Mouse (Mus musculus) A20 (cell line): ENCODE measurements around the gene B3gnt3.

Experiments
- DNase-seq: peaks from one replicate; pipeline ENCODE4 v3.0.0-alpha.2; 2011; ENCODE audit warnings: low read depth, low spot score

The B3gnt3 gene

GRCm38 (mm10) chr8:71678216-71678615 lies 23.4 kb downstream of the B3gnt3 start:
- DNase-seq: no peak

- no peak for DNase-seq
These were observed 24.0 kb downstream of the B3gnt3 start for GRCm38 (mm10) chr8:71677555-71677954.

- DNase-seq: no peak
These were observed 24.8 kb downstream of the B3gnt3 start for GRCm38 (mm10) chr8:71676803-71677202.

- DNase-seq: peak; percentile 87
These were observed 25.4 kb downstream of the B3gnt3 start, which contains the start of gene Jak3 for GRCm38 (mm10) chr8:71676020-71676741. Gene Jak3, plus strand, starts transcription at chr8:71676296.

- DNase-seq: no peak
These were observed 26.1 kb downstream of the B3gnt3 start for GRCm38 (mm10) chr8:71675456-71676019.

- no peak for DNase-seq
These were observed 27.5 kb downstream of the B3gnt3 start for GRCm38 (mm10) chr8:71674071-71674470.

- DNase-seq: no peak
These were observed 29.3 kb downstream of the B3gnt3 start for GRCm38 (mm10) chr8:71672168-71672735.

GRCm38 (mm10) chr8:71671549-71671965 lies 30.0 kb downstream of the B3gnt3 start, which contains the start of gene Unc13a:
Gene Unc13a, minus strand, starts transcription at chr8:71671757.
- DNase-seq: peak; percentile 90

- peak; percentile 68 for DNase-seq
These were observed 30.7 kb downstream of the B3gnt3 start for GRCm38 (mm10) chr8:71670621-71671548.

- no peak for DNase-seq
These were observed 31.4 kb downstream of the B3gnt3 start for GRCm38 (mm10) chr8:71670198-71670597.

- peak; percentile 89 for DNase-seq
These were observed 33.2 kb downstream of the B3gnt3 start for GRCm38 (mm10) chr8:71668220-71668975.

GRCm38 (mm10) chr8:71667256-71667655 lies 34.3 kb downstream of the B3gnt3 start:
- DNase-seq: no peak

- DNase-seq: no peak
These were observed 34.7 kb downstream of the B3gnt3 start for GRCm38 (mm10) chr8:71666855-71667254.

- DNase-seq: peak; percentile 93
These were observed 36.1 kb downstream of the B3gnt3 start for GRCm38 (mm10) chr8:71665331-71666130.

- DNase-seq: peak; percentile 86
These were observed 41.1 kb downstream of the B3gnt3 start for GRCm38 (mm10) chr8:71660325-71661120.

GRCm38 (mm10) chr8:71659751-71660150 lies 41.8 kb downstream of the B3gnt3 start:
- no peak for DNase-seq

- DNase-seq: no peak
These were observed 43.0 kb downstream of the B3gnt3 start for GRCm38 (mm10) chr8:71658515-71659049.

- no peak for DNase-seq
These were observed 43.8 kb downstream of the B3gnt3 start for GRCm38 (mm10) chr8:71657816-71658215.

- DNase-seq: peak; percentile 72
These were observed 47.0 kb downstream of the B3gnt3 start for GRCm38 (mm10) chr8:71654600-71654999.
